Mouse (Mus musculus) olfactory bulb, adult 2 months (tissue): ENCODE results near the gene Fam110c. TPM values are rescaled to one million over a fixed set of nuclear protein-coding genes. Genes with fewer than 3 reads are reported as not detected.

ENCODE experiments used
- H3K27ac ChIP-seq: fragments of 200-500 bp; 2 replicates; pipeline ENCODE4 v1.5.1; 2012; ENCODE audit warnings: low read depth, low read length; ENCODE audit not compliant: insufficient read depth
- H3K4me1 ChIP-seq: fragments of 200-500 bp; 2 replicates; pipeline ENCODE4 v1.6.1; 2012; ENCODE audit warnings: low read length; ENCODE audit not compliant: control insufficient read depth, insufficient read depth
- H3K4me3 ChIP-seq: fragments of 200-500 bp; 2 replicates; pipeline ENCODE4 v1.5.1; 2012; ENCODE audit warnings: mild to moderate bottlenecking, low read depth, low read length, moderate library complexity; ENCODE audit not compliant: insufficient read depth
- CTCF ChIP-seq: fragments of 200-500 bp; IDR thresholded peaks from 2 replicates; pipeline ENCODE4 v1.5.1; 2012; ENCODE audit warnings: low read depth, mild to moderate bottlenecking, low read length, moderate library complexity; ENCODE audit not compliant: insufficient read depth
- POLR2A ChIP-seq: fragments of 200-500 bp; IDR thresholded peaks from 2 replicates; pipeline ENCODE4 v1.6.1; 2012; ENCODE audit warnings: mild to moderate bottlenecking, low read depth, low read length, moderate library complexity; ENCODE audit not compliant: insufficient read depth
- WGBS: fragments of 180-500 bp; shearing (Covaris S2); methylation state at CpG from one replicate; pipeline ENCODE4 v1.1.7; 2018; 5-methylcytosine and 5-hydroxymethylcytosine counted together
- polyA plus RNA-seq: library from polyadenylated mRNA; stranded (reverse); fragments of >200 nt; gene quantifications from 2 replicates; pipeline ENCODE4 v1.2.4, GENCODE M21; 2012; ENCODE audit warnings: low replicate concordance; ENCODE audit not compliant: missing spikeins, insufficient read depth, insufficient read length

Fam110c gene
- polyA plus RNA-seq, 1 experiment, result not detected

GRCm38 (mm10) chr12:31092481-31092880 lies 18.8 kb downstream of the Fam110c start:
- Histone ChIP-seq H3K4me1 (no peaks in the 10 kb centered on the region), H3K27ac (no peak overlapping the region), H3K4me3 (no peak overlapping the region)
- WGBS, result 39% methylated on average over 5 of the region's 5 CpGs
- TF ChIP-seq POLR2A (no peak), CTCF (no peak)

- TF ChIP-seq CTCF (no peak), POLR2A (no peak)
- H3K4me3 ChIP-seq, result no peak overlapping the region
- 93% methylated on average over 6 of the region's 6 CpGs for WGBS
- no peak overlapping the region for H3K27ac ChIP-seq
- no peaks in the 10 kb centered on the region for H3K4me1 ChIP-seq
These were observed 23.5 kb downstream of the Fam110c start for GRCm38 (mm10) chr12:31097185-31097584.

- Histone ChIP-seq H3K27ac (no peak overlapping the region), H3K4me3 (no peak overlapping the region), H3K4me1 (no peaks in the 10 kb centered on the region)
- 97% methylated on average over 4 of the region's 4 CpGs for WGBS
- no peak for TF ChIP-seq POLR2A
- no peak for TF ChIP-seq CTCF
These were observed 27.5 kb downstream of the Fam110c start for GRCm38 (mm10) chr12:31101190-31101589.

- WGBS, result 95% methylated on average over 4 of the region's 4 CpGs
- H3K27ac ChIP-seq, result no peak overlapping the region
- no peak overlapping the region for H3K4me3 ChIP-seq
- H3K4me1 ChIP-seq, result no peaks in the 10 kb centered on the region
- TF ChIP-seq CTCF, result no peak
- TF ChIP-seq POLR2A, result no peak
These were observed 28.2 kb downstream of the Fam110c start for GRCm38 (mm10) chr12:31101821-31102220.

- WGBS, result 19% methylated on average over 8 of the region's 8 CpGs
- no peaks in the 10 kb centered on the region for H3K4me1 ChIP-seq
- H3K4me3 ChIP-seq, result no peak overlapping the region
- TF ChIP-seq CTCF (no peak), POLR2A (no peak)
- H3K27ac ChIP-seq, result no peak overlapping the region
These were observed 42.4 kb downstream of the Fam110c start for GRCm38 (mm10) chr12:31116005-31116466.

GRCm38 (mm10) chr12:31120535-31120934 lies 46.9 kb downstream of the Fam110c start:
- 82% methylated on average over 5 of the region's 5 CpGs for WGBS
- no peak overlapping the region for H3K27ac ChIP-seq
- no peak for TF ChIP-seq CTCF
- no peak for TF ChIP-seq POLR2A

GRCm38 (mm10) chr12:31122892-31123622 lies 49.4 kb downstream of the Fam110c start:
- no peaks in the 10 kb centered on the region for H3K4me1 ChIP-seq
- 75% methylated on average over 6 of the region's 6 CpGs for WGBS
- TF ChIP-seq CTCF (no peak), POLR2A (no peak)
- H3K4me3 ChIP-seq, result no peak overlapping the region
- no peak overlapping the region for H3K27ac ChIP-seq

More at GRCm38 (mm10) chr12:31120535-31120934, 46.9 kb downstream of the Fam110c start:
- H3K4me1 ChIP-seq, result no peaks in the 10 kb centered on the region
- H3K4me3 ChIP-seq, result no peak overlapping the region

GRCm38 (mm10) chr12:31126071-31126470 lies 52.4 kb downstream of the Fam110c start:
- no peak overlapping the region for H3K27ac ChIP-seq
- no peak overlapping the region for H3K4me3 ChIP-seq
- H3K4me1 ChIP-seq, result no peaks in the 10 kb centered on the region
- WGBS, result 19% methylated on average over 1 of the region's 1 CpGs
- TF ChIP-seq POLR2A (no peak), CTCF (no peak)

GRCm38 (mm10) chr12:31129548-31129947 lies 55.9 kb downstream of the Fam110c start:
- Histone ChIP-seq H3K4me3 (no peak overlapping the region), H3K27ac (no peak overlapping the region), H3K4me1 (no peaks in the 10 kb centered on the region)
- TF ChIP-seq CTCF (no peak), POLR2A (no peak)
- 91% methylated on average over 4 of the region's 4 CpGs for WGBS

Other genes with a start within 250 kb of the Fam110c start
- not detected in 2 replicates for gene Alkal2, start 189.5 kb upstream of the Fam110c start, polyA plus RNA-seq
- not detected in 2 replicates for gene Acp1, start 162.3 kb upstream of the Fam110c start, polyA plus RNA-seq
- gene Sh3yl1, start 162.2 kb upstream of the Fam110c start, polyA plus RNA-seq, result not detected in 2 replicates
- gene Gm6993, start 166.9 kb downstream of the Fam110c start, polyA plus RNA-seq, result not detected in 2 replicates
- gene Lamb1, start 191.4 kb downstream of the Fam110c start, polyA plus RNA-seq, result not detected in 2 replicates